Mouse (Mus musculus): ENCODE data around the gene Cisd1. TPM values are rescaled to one million over a fixed set of nuclear protein-coding genes. Genes with fewer than 3 reads are reported as not detected.
A peak's percentile ranks its signal among the peaks of the same experiment; 100 is the strongest.

The Cisd1 gene
- polyA plus RNA-seq, 1 experiment: 24.2 TPM

GRCm38 (mm10) chr10:71328870-71329269 is 15.9 kb downstream of the Cisd1 start:
- Histone ChIP-seq H3K4me3 (replicated peaks; ENCODE audit: control insufficient read depth, low read depth, low read length) (no peak overlapping the region), H3K4me1 (ENCODE audit: control insufficient read depth, insufficient read depth, low read length) (no peaks in the 10 kb centered on the region), H3K27ac (ENCODE audit: control insufficient read depth, insufficient read depth, low read depth, low read length, poor library complexity) (no peak overlapping the region)
- 78% methylated on average over 5 of the region's 5 CpGs for WGBS
- TF ChIP-seq CTCF (IDR thresholded peaks at IDR 0.05; ENCODE audit: control insufficient read depth, insufficient read depth, low read length) (no peak), POLR2A (IDR thresholded peaks at IDR 0.05; ENCODE audit: borderline replicate concordance, control insufficient read depth, low read depth, low read length) (no peak)

- TF ChIP-seq CTCF (IDR thresholded peaks at IDR 0.05; ENCODE audit: control insufficient read depth, insufficient read depth, low read length) (no peak), POLR2A (IDR thresholded peaks at IDR 0.05; ENCODE audit: borderline replicate concordance, control insufficient read depth, low read depth, low read length) (no peak)
- no peak overlapping the region for H3K27ac ChIP-seq (ENCODE audit: control insufficient read depth, insufficient read depth, low read depth, low read length, poor library complexity)
- H3K4me3 ChIP-seq (replicated peaks; ENCODE audit: control insufficient read depth, low read depth, low read length): no peak overlapping the region
- 71% methylated on average over 6 of the region's 6 CpGs for WGBS
- H3K4me1 ChIP-seq (ENCODE audit: control insufficient read depth, insufficient read depth, low read length): no peaks in the 10 kb centered on the region
Observed at GRCm38 (mm10) chr10:71328382-71328781, 16.4 kb downstream of the Cisd1 start.

DNA sequence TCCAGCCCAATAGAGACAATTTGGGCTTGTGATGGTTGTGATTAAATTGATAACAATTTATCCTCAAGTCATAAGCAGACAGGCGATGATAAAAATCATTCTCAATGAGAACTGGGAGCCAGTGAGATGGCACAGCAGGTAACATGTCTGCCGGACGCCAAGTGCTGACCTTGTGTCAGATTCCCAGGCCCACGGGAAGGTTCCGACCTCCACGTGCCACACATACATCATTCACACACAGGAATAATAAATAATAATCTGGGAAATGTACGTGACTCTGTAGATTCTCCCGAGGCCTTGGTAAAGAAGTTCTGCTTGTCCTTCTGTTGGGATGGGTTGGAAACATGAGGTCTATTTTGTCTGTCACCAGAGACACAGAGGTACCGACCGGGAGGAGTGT is 17.4 kb downstream of the Cisd1 start:
- H3K4me3 ChIP-seq (replicated peaks; ENCODE audit: control insufficient read depth, low read depth, low read length): no peak overlapping the region
- WGBS: 92% methylated on average over 10 of the region's 10 CpGs
- TF ChIP-seq CTCF (IDR thresholded peaks at IDR 0.05; ENCODE audit: control insufficient read depth, insufficient read depth, low read length) (no peak), POLR2A (IDR thresholded peaks at IDR 0.05; ENCODE audit: borderline replicate concordance, control insufficient read depth, low read depth, low read length) (no peak)
- no peaks in the 10 kb centered on the region for H3K4me1 ChIP-seq (ENCODE audit: control insufficient read depth, insufficient read depth, low read length)
- H3K27ac ChIP-seq (ENCODE audit: control insufficient read depth, insufficient read depth, low read depth, low read length, poor library complexity): no peak overlapping the region

GRCm38 (mm10) chr10:71326789-71327188 is 18.0 kb downstream of the Cisd1 start:
- H3K4me1 ChIP-seq (ENCODE audit: control insufficient read depth, insufficient read depth, low read length): no peaks in the 10 kb centered on the region
- H3K4me3 ChIP-seq (replicated peaks; ENCODE audit: control insufficient read depth, low read depth, low read length): no peak overlapping the region
- H3K27ac ChIP-seq (ENCODE audit: control insufficient read depth, insufficient read depth, low read depth, low read length, poor library complexity): no peak overlapping the region
- WGBS: 15% methylated on average over 7 of the region's 7 CpGs
- TF ChIP-seq CTCF (IDR thresholded peaks at IDR 0.05; ENCODE audit: control insufficient read depth, insufficient read depth, low read length) (peak; percentile 91), POLR2A (IDR thresholded peaks at IDR 0.05; ENCODE audit: borderline replicate concordance, control insufficient read depth, low read depth, low read length) (no peak)

DNA sequence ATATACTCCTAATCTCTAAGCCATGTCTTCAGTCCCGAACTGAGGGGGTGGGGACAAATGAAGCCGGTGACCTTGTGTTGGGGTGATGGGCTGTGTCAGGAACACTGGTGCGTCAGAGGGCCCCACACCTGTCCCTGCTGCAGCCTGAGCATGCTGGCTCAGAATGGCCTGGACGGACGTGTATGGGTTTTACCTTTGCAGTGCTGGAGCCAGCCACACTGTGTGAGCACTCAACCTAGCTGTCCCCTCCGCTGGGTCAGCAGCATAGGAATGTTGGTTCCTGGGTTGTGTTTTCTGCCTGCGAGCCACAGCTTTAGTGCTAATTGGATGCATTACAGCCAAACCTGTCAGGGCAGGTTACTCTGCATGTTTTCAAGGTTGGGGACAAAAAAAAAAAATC is 18.6 kb downstream of the Cisd1 start:
- 79% methylated on average over 7 of the region's 7 CpGs for WGBS
- H3K4me1 ChIP-seq (ENCODE audit: control insufficient read depth, insufficient read depth, low read length): no peaks in the 10 kb centered on the region
- no peak overlapping the region for H3K4me3 ChIP-seq (replicated peaks; ENCODE audit: control insufficient read depth, low read depth, low read length)
- H3K27ac ChIP-seq (ENCODE audit: control insufficient read depth, insufficient read depth, low read depth, low read length, poor library complexity): no peak overlapping the region
- TF ChIP-seq CTCF (IDR thresholded peaks at IDR 0.05; ENCODE audit: control insufficient read depth, insufficient read depth, low read length) (no peak), POLR2A (IDR thresholded peaks at IDR 0.05; ENCODE audit: borderline replicate concordance, control insufficient read depth, low read depth, low read length) (no peak)

DNA sequence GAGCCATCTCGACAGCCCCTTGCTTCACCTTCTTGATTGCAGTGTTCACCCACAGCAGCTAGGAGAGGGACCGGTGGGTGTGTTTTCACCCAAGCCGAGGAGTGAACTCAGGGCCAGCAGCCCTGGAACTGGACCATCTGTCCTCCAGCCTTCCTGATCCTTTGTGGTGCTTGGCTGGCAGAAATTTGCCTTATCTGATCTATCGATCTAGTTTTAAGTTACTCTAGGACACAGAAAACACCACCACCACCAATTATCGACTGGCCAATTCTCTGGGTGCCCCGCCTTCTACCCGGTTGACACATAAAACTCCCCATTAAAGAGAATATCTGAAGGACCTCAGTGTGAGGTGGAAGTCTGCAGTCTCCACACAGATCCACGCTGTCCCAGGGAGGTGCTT is 21.1 kb downstream of the Cisd1 start:
- 75% methylated on average over 8 of the region's 8 CpGs for WGBS
- no peak for TF ChIP-seq CTCF (IDR thresholded peaks at IDR 0.05; ENCODE audit: control insufficient read depth, insufficient read depth, low read length)
- no peak for TF ChIP-seq POLR2A (IDR thresholded peaks at IDR 0.05; ENCODE audit: borderline replicate concordance, control insufficient read depth, low read depth, low read length)
- no peak overlapping the region for H3K4me3 ChIP-seq (replicated peaks; ENCODE audit: control insufficient read depth, low read depth, low read length)
- H3K27ac ChIP-seq (ENCODE audit: control insufficient read depth, insufficient read depth, low read depth, low read length, poor library complexity): no peak overlapping the region
- H3K4me1 ChIP-seq (ENCODE audit: control insufficient read depth, insufficient read depth, low read length): no peaks in the 10 kb centered on the region

DNA sequence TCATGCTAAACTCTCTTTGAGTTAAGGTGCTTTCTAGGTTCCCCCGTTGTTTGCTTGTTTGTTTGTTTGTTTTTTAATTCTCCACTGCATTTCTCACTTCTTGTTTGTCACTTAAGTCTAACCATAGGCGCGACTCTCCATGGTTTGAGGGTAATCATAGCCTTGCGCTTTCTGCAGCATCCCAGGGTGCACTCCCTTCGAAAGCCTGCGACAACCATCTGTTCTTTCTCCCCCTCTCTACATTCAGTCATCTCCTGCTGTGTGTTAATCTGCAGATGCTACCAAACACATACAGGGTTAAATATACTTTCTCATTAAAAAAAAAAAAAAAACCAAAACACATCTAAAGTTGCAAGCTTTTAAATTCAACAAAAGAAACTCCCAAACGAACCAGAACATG is 28.3 kb downstream of the Cisd1 start:
- no peak overlapping the region for H3K4me3 ChIP-seq (replicated peaks; ENCODE audit: control insufficient read depth, low read depth, low read length)
- H3K27ac ChIP-seq (ENCODE audit: control insufficient read depth, insufficient read depth, low read depth, low read length, poor library complexity): no peak overlapping the region
- TF ChIP-seq CTCF (IDR thresholded peaks at IDR 0.05; ENCODE audit: control insufficient read depth, insufficient read depth, low read length): no peak
- TF ChIP-seq POLR2A (IDR thresholded peaks at IDR 0.05; ENCODE audit: borderline replicate concordance, control insufficient read depth, low read depth, low read length): no peak
- 65% methylated on average over 7 of the region's 7 CpGs for WGBS
- H3K4me1 ChIP-seq (ENCODE audit: control insufficient read depth, insufficient read depth, low read length): no peaks in the 10 kb centered on the region

GRCm38 (mm10) chr10:71316056-71316455 is 28.7 kb downstream of the Cisd1 start:
- Histone ChIP-seq H3K4me3 (replicated peaks; ENCODE audit: control insufficient read depth, low read depth, low read length) (no peak overlapping the region), H3K27ac (ENCODE audit: control insufficient read depth, insufficient read depth, low read depth, low read length, poor library complexity) (no peak overlapping the region), H3K4me1 (ENCODE audit: control insufficient read depth, insufficient read depth, low read length) (no peaks in the 10 kb centered on the region)
- TF ChIP-seq POLR2A (IDR thresholded peaks at IDR 0.05; ENCODE audit: borderline replicate concordance, control insufficient read depth, low read depth, low read length) (no peak), CTCF (IDR thresholded peaks at IDR 0.05; ENCODE audit: control insufficient read depth, insufficient read depth, low read length) (no peak)
- WGBS: 75% methylated on average over 11 of the region's 11 CpGs

DNA sequence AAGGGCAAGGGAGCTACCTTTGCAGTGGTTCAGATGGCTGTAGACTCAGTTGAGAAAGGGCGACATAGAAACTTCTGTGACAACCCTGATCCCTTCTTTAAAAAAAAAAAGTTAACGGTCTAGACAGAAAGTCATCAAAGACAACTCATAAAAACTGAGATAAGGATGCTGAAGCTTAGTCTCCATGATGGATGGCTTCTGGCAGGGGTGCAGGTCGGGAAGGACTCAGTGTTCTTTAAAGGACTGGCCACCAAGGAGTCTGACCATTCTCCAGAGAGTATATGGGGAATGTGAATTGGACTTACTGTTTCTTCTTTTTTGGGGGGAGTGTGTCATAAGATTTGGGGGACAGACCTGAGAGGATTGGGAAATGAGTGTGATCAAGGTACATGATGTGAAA is 30.2 kb downstream of the Cisd1 start:
- no peak overlapping the region for H3K27ac ChIP-seq (ENCODE audit: control insufficient read depth, insufficient read depth, low read depth, low read length, poor library complexity)

More for the DNA sequence above, 30.2 kb downstream of the Cisd1 start:
- TF ChIP-seq POLR2A (IDR thresholded peaks at IDR 0.05; ENCODE audit: borderline replicate concordance, control insufficient read depth, low read depth, low read length) (no peak), CTCF (IDR thresholded peaks at IDR 0.05; ENCODE audit: control insufficient read depth, insufficient read depth, low read length) (no peak)
- 66% methylated on average over 3 of the region's 3 CpGs for WGBS
- H3K4me3 ChIP-seq (replicated peaks; ENCODE audit: control insufficient read depth, low read depth, low read length): no peak overlapping the region
- H3K4me1 ChIP-seq (ENCODE audit: control insufficient read depth, insufficient read depth, low read length): no peaks in the 10 kb centered on the region

Data from bone marrow, adult 2 months (tissue).